Mouse (Mus musculus) liver, adult 2 months (tissue): Measurements from ENCODE around the gene H2al1d. TPM values are rescaled to one million over a fixed set of nuclear protein-coding genes. Genes with fewer than 3 reads are reported as not detected.
"Not testable (repeated sequence)": the region's sequence is repeated elsewhere in the genome, so short reads cannot be mapped to it uniquely, and the experiment has no call there.

ENCODE experiments used
- DNase-seq: peaks from one replicate; pipeline ENCODE4 v3.0.0-alpha.2; 2011; ENCODE audit warnings: low read depth, low spot score; ENCODE audit errors: extremely low read depth
- H3K27ac ChIP-seq: fragments of 200-500 bp; replicated peaks from 2 replicates; pipeline ENCODE4 v1.5.1; 2012; ENCODE audit warnings: low read depth, mild to moderate bottlenecking, control low read depth, inconsistent platforms, low read length; ENCODE audit not compliant: insufficient read depth
- H3K27me3 ChIP-seq: fragments of 200-500 bp; 2 replicates; pipeline ENCODE4 v1.6.1; 2012; ENCODE audit warnings: mild to moderate bottlenecking, moderate library complexity, low read length, inconsistent platforms; ENCODE audit not compliant: control insufficient read depth, insufficient read depth
- H3K36me3 ChIP-seq: fragments of 200-500 bp; 2 replicates; pipeline ENCODE4 v1.6.1; 2012; ENCODE audit warnings: low read length, inconsistent platforms; ENCODE audit not compliant: control insufficient read depth, insufficient read depth
- H3K4me1 ChIP-seq: fragments of 200-500 bp; 2 replicates; pipeline ENCODE4 v1.6.1; 2011; ENCODE audit warnings: low read length; ENCODE audit not compliant: control insufficient read depth, insufficient read depth
- H3K4me3 ChIP-seq: fragments of 200-500 bp; 2 replicates; pipeline ENCODE4 v1.5.1; 2011; ENCODE audit warnings: low read depth, mild to moderate bottlenecking, control low read depth, low read length, moderate library complexity; ENCODE audit not compliant: insufficient read depth
- H3K79me2 ChIP-seq: fragments of 200-500 bp; 2 replicates; pipeline ENCODE4 v1.6.1; 2012; ENCODE audit warnings: inconsistent platforms, mild to moderate bottlenecking, low read length, moderate library complexity; ENCODE audit not compliant: control insufficient read depth, insufficient read depth
- H3K9ac ChIP-seq: fragments of 200-500 bp; 2 replicates; pipeline ENCODE4 v1.6.1; 2012; ENCODE audit warnings: low read depth, mild to moderate bottlenecking, control low read depth, inconsistent platforms, low read length
- CTCF ChIP-seq: fragments of 200-500 bp; IDR thresholded peaks from 2 replicates; pipeline ENCODE4 v1.5.1; 2011; ENCODE audit warnings: low read depth, low read length, control low read depth
- POLR2A ChIP-seq: fragments of 200-500 bp; IDR thresholded peaks from 2 replicates; pipeline ENCODE4 v1.6.1; 2011; ENCODE audit warnings: low read length, control low read depth; ENCODE audit not compliant: insufficient read depth; ENCODE audit errors: extremely low read depth
- WGBS: fragments of 180-500 bp; shearing (Covaris S2); methylation state at CpG from one replicate; pipeline ENCODE4 v1.1.7; 2018; 5-methylcytosine and 5-hydroxymethylcytosine counted together
- polyA plus RNA-seq: library from polyadenylated mRNA; depleted of rRNA; stranded (reverse); fragments of >200 nt; gene quantifications from 2 replicates; pipeline ENCODE4 v1.2.3, GENCODE M21; 2012
- total RNA-seq: library from RNA; depleted of rRNA; stranded (reverse); fragments of >200 nt; gene quantifications from 2 replicates; pipeline ENCODE4 v1.2.3, GENCODE M21; 2014

The H2al1d gene
- total and polyA plus RNA-seq, 2 experiments = not detected

DNA sequence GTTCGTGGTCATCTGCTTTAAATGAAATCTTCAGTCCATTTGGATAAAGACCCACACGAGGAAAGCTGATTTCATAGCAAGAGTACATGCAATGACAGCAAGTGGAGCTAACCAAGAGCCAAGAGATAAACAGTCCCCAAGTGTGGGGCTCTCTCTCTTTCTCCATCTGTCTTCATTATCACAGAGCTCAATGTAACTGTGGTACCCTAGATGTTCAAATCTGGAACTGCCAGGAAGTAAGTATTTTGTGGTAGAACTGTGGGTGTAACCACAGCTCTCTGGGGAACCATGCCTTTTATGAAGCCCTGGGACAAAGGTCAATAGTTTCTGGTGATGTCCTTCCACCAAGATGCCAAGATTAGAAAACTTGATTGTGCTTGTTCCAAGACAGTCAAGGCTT is 27.9 kb upstream of the H2al1d start:
- no peaks in the 10 kb centered on the region for H3K36me3 ChIP-seq
- H3K4me1 ChIP-seq = no peaks in the 10 kb centered on the region
- no peaks in the 10 kb centered on the region for H3K79me2 ChIP-seq
- no peak overlapping the region for H3K27ac ChIP-seq
- no peak overlapping the region for H3K9ac ChIP-seq
- no peak for DNase-seq
- TF ChIP-seq POLR2A (no peak), CTCF (no peak)
- 69% methylated on average over 2 of the region's 2 CpGs for WGBS
- H3K27me3 ChIP-seq = no peaks in the 10 kb centered on the region
- H3K4me3 ChIP-seq = no peak overlapping the region

DNA sequence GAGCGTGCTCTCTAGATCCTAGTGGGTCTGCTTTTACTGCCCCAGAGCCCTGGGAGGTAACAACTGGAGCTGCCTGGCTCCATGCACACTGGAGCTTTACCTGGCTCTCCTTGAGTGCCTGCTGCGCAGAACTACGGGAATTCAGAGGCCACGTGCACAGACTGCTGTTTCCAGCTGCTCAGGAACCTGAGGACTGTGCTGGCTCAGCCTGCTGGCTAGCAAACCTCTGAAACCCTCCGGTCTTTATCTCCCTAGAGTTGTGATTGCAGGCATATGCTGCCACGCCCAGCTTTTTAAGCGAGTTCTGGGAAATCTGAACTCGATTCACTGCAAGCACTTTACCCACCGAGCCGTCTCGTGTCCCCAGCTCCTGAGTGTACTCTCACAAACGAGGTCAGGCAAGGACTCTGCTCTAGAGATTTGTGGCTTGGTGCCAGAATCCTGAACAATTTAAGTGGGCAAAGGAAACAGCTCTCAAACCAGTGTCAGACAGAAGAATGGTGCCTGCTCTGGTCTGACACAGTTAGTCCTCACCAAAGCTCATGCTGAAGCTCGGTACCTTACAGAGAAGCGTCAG is 20.2 kb upstream of the H2al1d start:
- WGBS = 65% methylated on average over 14 of the region's 14 CpGs
- DNase-seq = no peak

DNA sequence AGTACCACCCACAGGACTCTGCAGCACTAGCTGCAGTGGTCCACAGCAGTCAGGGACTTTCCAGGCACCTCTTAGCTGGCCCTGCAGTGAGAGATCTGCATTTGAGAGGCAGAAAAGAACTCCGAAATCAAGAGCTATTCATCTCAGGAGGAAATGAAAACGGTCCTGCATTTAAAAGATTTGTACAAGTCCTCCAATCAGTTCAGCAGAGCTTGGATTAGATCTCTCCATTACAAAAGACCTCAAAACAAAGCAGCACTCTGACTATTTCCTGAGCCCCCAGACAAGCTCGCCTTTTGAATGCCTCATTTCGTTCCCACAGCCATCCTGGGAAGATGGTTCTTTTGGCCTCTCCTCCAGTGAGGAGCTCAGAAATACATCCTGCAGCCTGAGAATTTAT is 19.4 kb upstream of the H2al1d start:
- 67% methylated on average over 4 of the region's 4 CpGs for WGBS
- no peaks in the 10 kb centered on the region for H3K4me1 ChIP-seq
- no peaks in the 10 kb centered on the region for H3K36me3 ChIP-seq
- H3K27me3 ChIP-seq = no peaks in the 10 kb centered on the region
- no peak overlapping the region for H3K9ac ChIP-seq
- no peaks in the 10 kb centered on the region for H3K79me2 ChIP-seq
- no peak for TF ChIP-seq POLR2A
- TF ChIP-seq CTCF = no peak
- no peak for DNase-seq
- no peak overlapping the region for H3K27ac ChIP-seq
- no peak overlapping the region for H3K4me3 ChIP-seq

More for the DNA sequence above, 20.2 kb upstream of the H2al1d start:
- Histone ChIP-seq H3K27me3 (no peaks in the 10 kb centered on the region), H3K9ac (no peak overlapping the region), H3K4me1 (no peaks in the 10 kb centered on the region), H3K4me3 (no peak overlapping the region), H3K79me2 (no peaks in the 10 kb centered on the region), H3K36me3 (no peaks in the 10 kb centered on the region), H3K27ac (no peak overlapping the region)
- TF ChIP-seq POLR2A (no peak), CTCF (no peak)

GRCm38 (mm10) chrX:11298957-11299356 is 9.7 kb upstream of the H2al1d start, which contains the start of gene H2al1a:
Gene H2al1a, plus strand, starts transcription at chrX:11299257.
- not testable (repeated sequence) for H3K4me1 ChIP-seq, H3K36me3 ChIP-seq, H3K4me3 ChIP-seq, H3K9ac ChIP-seq, DNase-seq, H3K27me3 ChIP-seq, H3K27ac ChIP-seq, H3K79me2 ChIP-seq
- no CpG with 5 or more reads among the region's 3 CpGs for WGBS

GRCm38 (mm10) chrX:11302132-11302531 is 6.5 kb upstream of the H2al1d start, which contains the start of gene H2al1b:
Gene H2al1b, plus strand, starts transcription at chrX:11302432.
- H3K36me3 ChIP-seq, H3K27ac ChIP-seq, H3K4me1 ChIP-seq, H3K9ac ChIP-seq, H3K4me3 ChIP-seq, H3K27me3 ChIP-seq, H3K79me2 ChIP-seq, DNase-seq: not testable (repeated sequence)
- 91% methylated on average over 1 of the region's 3 CpGs for WGBS

DNA sequence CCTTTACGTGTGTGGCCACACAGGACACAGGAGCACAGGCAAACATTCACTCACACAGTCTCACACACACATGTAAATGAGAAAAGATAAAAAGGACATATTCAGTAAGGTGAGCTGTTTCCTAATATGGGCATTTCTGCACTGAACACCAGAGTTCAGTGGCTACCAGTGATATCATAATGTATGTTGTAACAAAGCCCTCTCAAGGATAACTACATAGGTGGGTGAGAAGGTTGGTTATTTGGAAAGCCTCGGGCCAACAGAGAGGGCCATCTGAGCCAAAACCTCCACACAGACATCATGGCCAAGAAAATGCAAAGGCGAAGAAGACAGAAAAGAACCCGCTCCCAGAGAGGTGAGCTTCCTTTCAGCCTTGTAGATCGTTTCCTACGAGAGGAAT is 3.3 kb upstream of the H2al1d start, which contains the start of gene H2al1c:
Gene H2al1c (plus strand): TSS at position 301 of the 400 bp plus-strand sequence.
- not testable (repeated sequence) for H3K9ac ChIP-seq, H3K79me2 ChIP-seq, H3K27me3 ChIP-seq, H3K4me3 ChIP-seq, H3K4me1 ChIP-seq, H3K27ac ChIP-seq, H3K36me3 ChIP-seq, DNase-seq
- 57% methylated on average over 1 of the region's 6 CpGs for WGBS

DNA sequence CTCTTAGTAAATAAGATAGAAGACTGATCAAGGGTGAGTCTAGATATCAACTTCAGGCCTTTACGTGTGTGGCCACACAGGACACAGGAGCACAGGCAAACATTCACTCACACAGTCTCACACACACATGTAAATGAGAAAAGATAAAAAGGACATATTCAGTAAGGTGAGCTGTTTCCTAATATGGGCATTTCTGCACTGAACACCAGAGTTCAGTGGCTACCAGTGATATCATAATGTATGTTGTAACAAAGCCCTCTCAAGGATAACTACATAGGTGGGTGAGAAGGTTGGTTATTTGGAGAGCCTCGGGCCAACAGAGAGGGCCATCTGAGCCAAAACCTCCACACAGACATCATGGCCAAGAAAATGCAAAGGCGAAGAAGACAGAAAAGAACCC is 3.0 kb downstream of the H2al1d start, which contains the start of gene H2al1e:
Gene H2al1e (plus strand): TSS at position 301 of the 400 bp plus-strand sequence.
- H3K79me2 ChIP-seq, H3K36me3 ChIP-seq, H3K9ac ChIP-seq, H3K27me3 ChIP-seq, H3K4me3 ChIP-seq, DNase-seq, H3K4me1 ChIP-seq, H3K27ac ChIP-seq: not testable (repeated sequence)
- no CpG with 5 or more reads among the region's 3 CpGs for WGBS

- not testable (repeated sequence) for H3K27ac ChIP-seq, H3K36me3 ChIP-seq, H3K4me1 ChIP-seq, H3K9ac ChIP-seq, DNase-seq, H3K4me3 ChIP-seq, H3K27me3 ChIP-seq, H3K79me2 ChIP-seq
- WGBS = no CpG with 5 or more reads among the region's 6 CpGs
These were observed 6.2 kb downstream of the H2al1d start, which contains the start of gene H2al1f for GRCm38 (mm10) chrX:11314858-11315257. Gene H2al1f, plus strand, starts transcription at chrX:11315158.

DNA sequence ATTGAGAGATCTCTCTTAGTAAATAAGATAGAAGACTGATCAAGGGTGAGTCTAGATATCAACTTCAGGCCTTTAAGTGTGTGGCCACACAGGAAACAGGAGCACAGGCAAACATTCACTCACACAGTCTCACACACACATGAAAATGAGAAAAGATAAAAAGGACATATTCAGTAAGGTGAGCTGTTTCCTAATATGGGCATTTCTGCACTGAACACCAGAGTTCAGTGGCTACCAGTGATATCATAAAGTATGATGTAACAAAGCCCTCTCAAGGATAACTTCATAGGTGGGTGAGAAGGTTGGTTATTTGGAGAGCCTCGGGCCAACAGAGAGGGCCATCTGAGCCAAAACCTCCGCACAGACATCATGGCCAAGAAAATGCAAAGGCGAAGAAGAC is 9.3 kb downstream of the H2al1d start, which contains the start of gene H2al1g:
Gene H2al1g (plus strand): TSS at position 301 of the 400 bp plus-strand sequence.
- not testable (repeated sequence) for H3K4me1 ChIP-seq, H3K36me3 ChIP-seq, H3K79me2 ChIP-seq, H3K27me3 ChIP-seq, H3K4me3 ChIP-seq, H3K9ac ChIP-seq, H3K27ac ChIP-seq, DNase-seq
- WGBS = no CpG with 5 or more reads among the region's 3 CpGs
